Mouse (Mus musculus): ENCODE measurements around the gene Rps6ka2. TPM values are rescaled to one million over a fixed set of nuclear protein-coding genes. Genes with fewer than 3 reads are reported as not detected.

Rps6ka2 gene
- polyA plus RNA-seq, 1 experiment from 2014 or later, result 23.8 TPM

DNA sequence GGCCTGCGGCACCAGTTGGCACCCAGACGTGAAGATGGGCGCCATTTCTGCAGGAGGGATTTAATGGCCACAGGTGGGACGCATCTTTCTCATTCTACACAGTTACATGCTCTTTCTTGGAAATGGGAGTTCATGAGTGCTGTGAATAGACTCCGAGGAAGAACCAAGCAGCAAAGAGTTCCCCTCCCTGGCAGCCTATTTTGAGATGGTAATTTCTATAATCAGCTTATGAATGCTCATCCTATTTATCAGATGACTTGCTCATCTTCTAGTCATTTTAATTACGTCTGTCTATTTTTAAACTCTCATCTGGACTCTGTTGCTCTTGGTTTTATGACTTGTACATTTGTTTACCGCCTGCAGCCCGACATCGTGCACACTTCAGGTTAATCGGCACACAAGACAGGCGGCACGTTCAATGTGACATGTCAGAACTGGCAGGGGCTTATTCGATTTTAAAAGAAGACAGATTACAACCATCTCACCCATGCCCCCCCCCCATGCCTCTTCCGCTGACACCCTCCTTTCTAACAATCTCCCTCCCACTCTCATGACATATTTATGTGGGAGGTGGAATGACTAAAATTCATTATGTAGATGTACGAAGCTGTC lies 88.9 kb downstream of the Rps6ka2 start:
- peak; percentile 54 for ATAC-seq
- Histone ChIP-seq H3K9me3 (ENCODE audit: control insufficient read depth, low read length) (no peaks in the 10 kb centered on the region), H3K4me1 (replicated peaks; ENCODE audit: control insufficient read depth, insufficient read depth, low read length) (0 out of 2 replicates have a peak, but pooled peaks cover 2% of the 10 kb centered on the region), H3K36me3 (ENCODE audit: control insufficient read depth, insufficient read depth) (no peaks in the 10 kb centered on the region), H3K27me3 (replicated peaks; ENCODE audit: control insufficient read depth, insufficient read depth, low read length) (no peaks in the 10 kb centered on the region), H3K9ac (replicated peaks; ENCODE audit: low read depth, low read length) (no peak overlapping the region), H3K27ac (ENCODE audit: low read length) (no peak overlapping the region), H3K4me2 (ENCODE audit: low read length) (no peak overlapping the region), H3K4me3 (replicated peaks; ENCODE audit: low read length) (no peak overlapping the region)
- WGBS, result 78% methylated on average over 15 of the region's 15 CpGs

DNA sequence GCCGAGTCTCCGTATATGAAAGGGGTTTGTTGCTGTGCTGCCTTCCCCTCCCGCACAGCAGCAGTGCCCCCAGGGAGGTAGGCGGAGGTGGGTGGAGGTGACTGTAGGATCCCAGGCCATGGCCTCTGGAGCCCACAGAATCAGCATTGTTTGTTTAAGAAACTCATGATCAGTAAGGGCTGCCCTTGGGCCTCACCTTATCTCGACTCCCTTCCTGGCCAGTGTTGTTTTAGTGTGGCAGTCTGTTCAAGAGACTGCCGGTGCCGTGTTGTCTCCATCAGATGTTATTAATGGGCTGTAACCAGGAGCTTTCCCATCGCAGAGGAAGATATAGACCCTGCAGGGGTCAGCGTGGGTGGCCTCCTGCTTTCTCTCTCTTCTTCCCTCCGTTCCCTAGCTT lies 90.4 kb downstream of the Rps6ka2 start:
- 72% methylated on average over 10 of the region's 10 CpGs for WGBS
- no peak for ATAC-seq
- Histone ChIP-seq H3K4me3 (replicated peaks; ENCODE audit: low read length) (no peak overlapping the region), H3K4me1 (replicated peaks; ENCODE audit: control insufficient read depth, insufficient read depth, low read length) (peaks cover 4% of the 10 kb centered on the region), H3K27me3 (replicated peaks; ENCODE audit: control insufficient read depth, insufficient read depth, low read length) (no peaks in the 10 kb centered on the region), H3K36me3 (ENCODE audit: control insufficient read depth, insufficient read depth) (no peaks in the 10 kb centered on the region), H3K27ac (ENCODE audit: low read length) (no peak overlapping the region), H3K4me2 (ENCODE audit: low read length) (no peak overlapping the region), H3K9me3 (ENCODE audit: control insufficient read depth, low read length) (no peaks in the 10 kb centered on the region), H3K9ac (replicated peaks; ENCODE audit: low read depth, low read length) (no peak overlapping the region)

GRCm38 (mm10) chr17:7262056-7262455 lies 92.1 kb downstream of the Rps6ka2 start:
- Histone ChIP-seq H3K36me3 (ENCODE audit: control insufficient read depth, insufficient read depth) (no peaks in the 10 kb centered on the region), H3K9ac (replicated peaks; ENCODE audit: low read depth, low read length) (no peak overlapping the region)
- no peak for ATAC-seq

DNA sequence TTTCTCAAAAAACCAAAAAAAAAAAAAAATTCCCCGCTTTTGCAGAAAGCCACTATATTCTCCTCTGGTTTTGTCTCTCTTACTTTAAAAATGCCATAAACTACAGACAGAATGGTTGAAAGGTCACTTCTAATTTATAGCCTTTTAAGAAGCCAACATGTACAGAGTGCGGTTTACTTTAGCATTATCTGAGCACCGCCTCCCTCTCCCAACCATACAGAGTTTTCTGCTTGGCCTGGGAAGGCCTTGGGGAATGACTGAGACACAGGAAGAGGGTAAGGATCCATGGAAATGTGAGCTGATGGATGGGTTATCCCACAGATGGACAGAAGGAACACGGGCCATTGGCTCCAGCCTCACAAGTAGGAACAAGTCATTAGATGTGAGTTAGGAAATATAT lies 92.7 kb downstream of the Rps6ka2 start:
- Histone ChIP-seq H3K9ac (replicated peaks; ENCODE audit: low read depth, low read length) (no peak overlapping the region), H3K27ac (ENCODE audit: low read length) (no peak overlapping the region), H3K4me3 (replicated peaks; ENCODE audit: low read length) (no peak overlapping the region), H3K27me3 (replicated peaks; ENCODE audit: control insufficient read depth, insufficient read depth, low read length) (no peaks in the 10 kb centered on the region), H3K36me3 (ENCODE audit: control insufficient read depth, insufficient read depth) (no peaks in the 10 kb centered on the region), H3K4me2 (ENCODE audit: low read length) (no peak overlapping the region), H3K4me1 (replicated peaks; ENCODE audit: control insufficient read depth, insufficient read depth, low read length) (peaks cover 22% of the 10 kb centered on the region), H3K9me3 (ENCODE audit: control insufficient read depth, low read length) (no peaks in the 10 kb centered on the region)
- WGBS, result 87% methylated on average over 4 of the region's 4 CpGs
- no peak for ATAC-seq

More at GRCm38 (mm10) chr17:7262056-7262455, 92.1 kb downstream of the Rps6ka2 start:
- H3K4me2 ChIP-seq (ENCODE audit: low read length), result no peak overlapping the region
- no peaks in the 10 kb centered on the region for H3K27me3 ChIP-seq (replicated peaks; ENCODE audit: control insufficient read depth, insufficient read depth, low read length)
- H3K4me1 ChIP-seq (replicated peaks; ENCODE audit: control insufficient read depth, insufficient read depth, low read length), result peaks cover 17% of the 10 kb centered on the region
- WGBS, result 43% methylated on average over 10 of the region's 10 CpGs
- no peak overlapping the region for H3K4me3 ChIP-seq (replicated peaks; ENCODE audit: low read length)
- H3K9me3 ChIP-seq (ENCODE audit: control insufficient read depth, low read length), result no peaks in the 10 kb centered on the region
- no peak overlapping the region for H3K27ac ChIP-seq (ENCODE audit: low read length)

DNA sequence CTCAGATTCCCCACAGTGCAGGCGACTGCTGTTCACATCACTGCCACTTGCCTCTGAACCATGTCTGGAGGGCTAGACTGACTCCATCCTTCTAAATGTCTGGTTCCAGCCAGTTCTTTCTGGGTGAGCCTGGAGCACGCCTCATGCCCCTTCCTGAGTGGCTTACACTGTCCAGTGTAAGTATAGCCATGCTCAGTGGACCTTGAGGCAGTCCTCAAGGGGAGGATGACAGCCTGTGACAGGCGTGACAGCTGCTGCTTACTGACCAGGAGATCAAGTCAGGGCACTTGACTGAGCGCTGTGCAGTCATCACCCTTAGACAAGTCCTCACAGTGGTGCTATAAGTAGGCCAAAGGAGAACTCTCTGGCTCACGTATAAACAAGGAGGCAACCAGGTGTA lies 94.7 kb downstream of the Rps6ka2 start:
- Histone ChIP-seq H3K4me2 (ENCODE audit: low read length) (no peak overlapping the region), H3K9me3 (ENCODE audit: control insufficient read depth, low read length) (no peaks in the 10 kb centered on the region), H3K4me1 (replicated peaks; ENCODE audit: control insufficient read depth, insufficient read depth, low read length) (peaks cover 19% of the 10 kb centered on the region), H3K9ac (replicated peaks; ENCODE audit: low read depth, low read length) (no peak overlapping the region), H3K27me3 (replicated peaks; ENCODE audit: control insufficient read depth, insufficient read depth, low read length) (no peaks in the 10 kb centered on the region), H3K4me3 (replicated peaks; ENCODE audit: low read length) (no peak overlapping the region), H3K36me3 (ENCODE audit: control insufficient read depth, insufficient read depth) (no peaks in the 10 kb centered on the region), H3K27ac (ENCODE audit: low read length) (no peak overlapping the region)
- WGBS, result 95% methylated on average over 5 of the region's 5 CpGs
- 0 out of 2 replicates have a peak, but pooled peaks have one; percentile 22 for ATAC-seq

- H3K27me3 ChIP-seq (replicated peaks; ENCODE audit: control insufficient read depth, insufficient read depth, low read length), result no peaks in the 10 kb centered on the region
- H3K9ac ChIP-seq (replicated peaks; ENCODE audit: low read depth, low read length), result no peak overlapping the region
- H3K4me3 ChIP-seq (replicated peaks; ENCODE audit: low read length), result no peak overlapping the region
- H3K4me2 ChIP-seq (ENCODE audit: low read length), result no peak overlapping the region
- WGBS, result 85% methylated on average over 4 of the region's 4 CpGs
- peaks cover 19% of the 10 kb centered on the region for H3K4me1 ChIP-seq (replicated peaks; ENCODE audit: control insufficient read depth, insufficient read depth, low read length)
- H3K36me3 ChIP-seq (ENCODE audit: control insufficient read depth, insufficient read depth), result no peaks in the 10 kb centered on the region
- H3K9me3 ChIP-seq (ENCODE audit: control insufficient read depth, low read length), result no peaks in the 10 kb centered on the region
- no peak for ATAC-seq
- H3K27ac ChIP-seq (ENCODE audit: low read length), result no peak overlapping the region
Observed at GRCm38 (mm10) chr17:7265291-7265690, 95.4 kb downstream of the Rps6ka2 start.

DNA sequence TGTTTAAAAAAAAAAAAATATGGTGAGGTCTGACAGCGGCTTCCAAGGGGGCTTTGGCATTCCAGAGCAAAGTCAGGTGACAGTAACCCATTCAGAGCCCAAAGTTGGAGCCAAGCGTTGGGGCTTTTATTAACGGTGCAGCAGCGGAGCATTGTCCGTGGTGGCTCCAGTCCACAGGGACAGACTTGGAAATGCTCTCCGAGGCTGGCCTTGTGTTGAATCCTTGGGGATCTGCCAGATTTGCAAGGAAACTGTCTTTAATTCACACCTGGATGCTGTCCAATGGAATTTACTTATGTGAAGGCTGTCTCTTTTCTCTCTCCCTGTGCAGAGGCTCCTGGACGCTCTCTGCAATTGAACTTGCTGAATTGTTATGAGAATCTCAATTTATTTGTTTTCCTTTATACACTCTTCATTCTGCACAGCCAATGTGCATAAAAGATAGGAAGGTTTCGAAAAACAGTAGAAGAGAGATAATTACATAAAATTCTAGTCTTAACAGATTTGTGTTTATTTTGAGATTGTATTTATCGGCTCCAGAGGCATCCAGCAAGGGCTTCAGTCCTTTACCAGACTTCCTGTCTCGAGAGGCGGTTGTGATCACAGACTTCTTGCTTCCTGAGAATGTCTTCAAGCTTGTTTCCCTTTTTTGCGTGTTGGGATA lies 95.9 kb downstream of the Rps6ka2 start:
- peaks cover 19% of the 10 kb centered on the region for H3K4me1 ChIP-seq (replicated peaks; ENCODE audit: control insufficient read depth, insufficient read depth, low read length)
- no peaks in the 10 kb centered on the region for H3K9me3 ChIP-seq (ENCODE audit: control insufficient read depth, low read length)
- H3K9ac ChIP-seq (replicated peaks; ENCODE audit: low read depth, low read length), result no peak overlapping the region
- H3K27ac ChIP-seq (ENCODE audit: low read length), result no peak overlapping the region
- H3K4me2 ChIP-seq (ENCODE audit: low read length), result no peak overlapping the region
- WGBS, result 27% methylated on average over 12 of the region's 12 CpGs
- no peak overlapping the region for H3K4me3 ChIP-seq (replicated peaks; ENCODE audit: low read length)
- no peaks in the 10 kb centered on the region for H3K36me3 ChIP-seq (ENCODE audit: control insufficient read depth, insufficient read depth)
- ATAC-seq, result no peak
- no peaks in the 10 kb centered on the region for H3K27me3 ChIP-seq (replicated peaks; ENCODE audit: control insufficient read depth, insufficient read depth, low read length)

DNA sequence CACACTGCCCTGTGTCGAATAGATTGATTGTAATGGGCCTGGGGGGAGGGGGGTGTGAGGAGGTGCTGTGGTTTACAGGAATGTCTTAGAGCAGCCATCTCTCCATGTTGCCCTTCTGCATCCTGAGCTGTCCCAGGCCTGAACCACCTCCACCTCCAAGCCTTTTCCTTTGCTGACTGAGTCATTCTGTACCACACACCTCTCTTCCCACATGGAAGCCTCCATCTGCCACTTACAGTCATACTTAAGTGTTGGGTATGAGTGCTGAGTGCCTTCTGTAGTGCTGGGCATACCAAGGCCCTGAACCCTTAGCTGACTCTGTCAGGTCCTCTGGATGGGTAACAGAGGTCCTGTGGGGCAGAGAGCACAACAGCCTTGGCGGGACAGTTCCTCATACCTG lies 97.9 kb downstream of the Rps6ka2 start:
- H3K27me3 ChIP-seq (replicated peaks; ENCODE audit: control insufficient read depth, insufficient read depth, low read length), result no peaks in the 10 kb centered on the region
- no peak overlapping the region for H3K9ac ChIP-seq (replicated peaks; ENCODE audit: low read depth, low read length)
- no peak overlapping the region for H3K4me2 ChIP-seq (ENCODE audit: low read length)
- H3K9me3 ChIP-seq (ENCODE audit: control insufficient read depth, low read length), result no peaks in the 10 kb centered on the region
- no peak for ATAC-seq
- no peaks in the 10 kb centered on the region for H3K36me3 ChIP-seq (ENCODE audit: control insufficient read depth, insufficient read depth)
- WGBS, result 85% methylated on average over 2 of the region's 2 CpGs
- H3K4me1 ChIP-seq (replicated peaks; ENCODE audit: control insufficient read depth, insufficient read depth, low read length), result peaks cover 24% of the 10 kb centered on the region
- no peak overlapping the region for H3K4me3 ChIP-seq (replicated peaks; ENCODE audit: low read length)
- H3K27ac ChIP-seq (ENCODE audit: low read length), result no peak overlapping the region

GRCm38 (mm10) chr17:7269151-7269806 lies 99.4 kb downstream of the Rps6ka2 start:
- no peak for ATAC-seq
- Histone ChIP-seq H3K9me3 (ENCODE audit: control insufficient read depth, low read length) (no peaks in the 10 kb centered on the region), H3K4me2 (ENCODE audit: low read length) (no peak overlapping the region), H3K4me1 (replicated peaks; ENCODE audit: control insufficient read depth, insufficient read depth, low read length) (peaks cover 27% of the 10 kb centered on the region), H3K27ac (ENCODE audit: low read length) (no peak overlapping the region), H3K27me3 (replicated peaks; ENCODE audit: control insufficient read depth, insufficient read depth, low read length) (no peaks in the 10 kb centered on the region), H3K9ac (replicated peaks; ENCODE audit: low read depth, low read length) (no peak overlapping the region), H3K36me3 (ENCODE audit: control insufficient read depth, insufficient read depth) (no peaks in the 10 kb centered on the region), H3K4me3 (replicated peaks; ENCODE audit: low read length) (no peak overlapping the region)
- 60% methylated on average over 12 of the region's 12 CpGs for WGBS

Measured in forebrain, embryonic 16.5 days (tissue).